Mouse (Mus musculus) gastrocnemius, postnatal 25 days (tissue): ENCODE measurements at regions not wholly inside any gene's neighbourhood (a gene's known extent, or its start where the extent isn't known, plus 50 kb on each side); places are given as distances from the start of the nearest gene placed in this dataset.

ENCODE experiments used
- DNase-seq: peaks from one replicate; pipeline ENCODE4 v3.0.0; 2022

- no peak for DNase-seq
Observed at GRCm38 (mm10) chr12:16014679-16015078, 198.0 kb upstream of the Trib2 start.

GRCm38 (mm10) chr12:16013861-16014630 lies 197.3 kb upstream of the Trib2 start:
- no peak for DNase-seq

- DNase-seq = no peak
Observed at GRCm38 (mm10) chr12:16013354-16013753, 196.6 kb upstream of the Trib2 start.

GRCm38 (mm10) chr12:16012081-16012480 lies 195.4 kb upstream of the Trib2 start:
- DNase-seq = no peak

GRCm38 (mm10) chr12:16009822-16010620 lies 193.3 kb upstream of the Trib2 start:
- peak; percentile 19 for DNase-seq

GRCm38 (mm10) chr12:16008763-16009515 lies 192.2 kb upstream of the Trib2 start:
- peak; percentile 48 for DNase-seq

GRCm38 (mm10) chr12:16008261-16008660 lies 191.5 kb upstream of the Trib2 start:
- DNase-seq = no peak

GRCm38 (mm10) chr12:16006688-16007087 lies 190.0 kb upstream of the Trib2 start:
- no peak for DNase-seq

GRCm38 (mm10) chr12:16006286-16006685 lies 189.6 kb upstream of the Trib2 start:
- DNase-seq = no peak

GRCm38 (mm10) chr12:16001811-16002210 lies 185.1 kb upstream of the Trib2 start:
- DNase-seq = no peak

GRCm38 (mm10) chr12:16001225-16001624 lies 184.5 kb upstream of the Trib2 start:
- peak; percentile 42 for DNase-seq

- DNase-seq = no peak
Observed at GRCm38 (mm10) chr12:15998331-15998730, 181.6 kb upstream of the Trib2 start.

GRCm38 (mm10) chr12:15993866-15994265 lies 177.1 kb upstream of the Trib2 start:
- no peak for DNase-seq

GRCm38 (mm10) chr12:15986351-15986750 lies 169.6 kb upstream of the Trib2 start:
- DNase-seq = no peak

GRCm38 (mm10) chr12:15985649-15986048 lies 168.9 kb upstream of the Trib2 start:
- no peak for DNase-seq

GRCm38 (mm10) chr12:15983591-15984300 lies 167.0 kb upstream of the Trib2 start:
- DNase-seq = peak; percentile 43

GRCm38 (mm10) chr12:15981741-15982140 lies 165.0 kb upstream of the Trib2 start:
- no peak for DNase-seq

- peak; percentile 38 for DNase-seq
Observed at GRCm38 (mm10) chr12:15979233-15979632, 162.5 kb upstream of the Trib2 start.

GRCm38 (mm10) chr12:15971786-15972185 lies 155.1 kb upstream of the Trib2 start:
- DNase-seq = no peak

- no peak for DNase-seq
Observed at GRCm38 (mm10) chr12:15970262-15970661, 153.5 kb upstream of the Trib2 start.

- no peak for DNase-seq
Observed at GRCm38 (mm10) chr12:15967550-15968102, 150.9 kb upstream of the Trib2 start.

- no peak for DNase-seq
Observed at GRCm38 (mm10) chr12:15966631-15967030, 149.9 kb upstream of the Trib2 start.
